Mouse (Mus musculus) ES-E14 (cell line): Measurements from ENCODE around the gene Kif18a.

Experiments used
- MAFK ChIP-seq: IDR thresholded peaks from 2 replicates; pipeline ENCODE4 v1.6.1; 2014; ENCODE audit warnings: mild to moderate bottlenecking, low read depth, low read length, inconsistent platforms; ENCODE audit not compliant: insufficient read depth
- ZC3H11A ChIP-seq: IDR thresholded peaks from 2 replicates; pipeline ENCODE4 v1.6.1; 2012; ENCODE audit warnings: low read depth, mild to moderate bottlenecking, inconsistent platforms, low read length, borderline replicate concordance

DNA sequence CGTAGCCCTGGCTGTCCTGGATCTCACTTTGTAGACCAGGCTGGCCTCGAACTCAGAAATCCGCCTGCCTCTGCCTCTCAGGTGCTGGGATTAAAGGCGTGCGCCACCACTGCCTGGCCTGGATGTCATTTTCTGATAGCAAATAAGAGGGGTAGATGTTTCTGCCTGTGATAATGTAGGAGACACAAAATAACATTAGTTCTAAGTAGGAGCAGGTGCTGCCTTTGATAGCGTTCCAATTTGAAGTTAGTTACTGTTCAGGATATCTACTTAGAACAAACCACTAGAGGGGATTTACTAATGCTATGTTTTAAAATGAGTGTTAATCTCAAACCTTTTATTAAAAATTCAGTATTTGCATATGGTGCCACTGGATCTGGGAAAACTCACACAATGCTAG, 8.8 kb downstream of the Kif18a start:
- no peak for TF ChIP-seq ZC3H11A
- TF ChIP-seq MAFK, result no peak
